Mouse (Mus musculus): ENCODE results near the gene Sdc1.

DNA sequence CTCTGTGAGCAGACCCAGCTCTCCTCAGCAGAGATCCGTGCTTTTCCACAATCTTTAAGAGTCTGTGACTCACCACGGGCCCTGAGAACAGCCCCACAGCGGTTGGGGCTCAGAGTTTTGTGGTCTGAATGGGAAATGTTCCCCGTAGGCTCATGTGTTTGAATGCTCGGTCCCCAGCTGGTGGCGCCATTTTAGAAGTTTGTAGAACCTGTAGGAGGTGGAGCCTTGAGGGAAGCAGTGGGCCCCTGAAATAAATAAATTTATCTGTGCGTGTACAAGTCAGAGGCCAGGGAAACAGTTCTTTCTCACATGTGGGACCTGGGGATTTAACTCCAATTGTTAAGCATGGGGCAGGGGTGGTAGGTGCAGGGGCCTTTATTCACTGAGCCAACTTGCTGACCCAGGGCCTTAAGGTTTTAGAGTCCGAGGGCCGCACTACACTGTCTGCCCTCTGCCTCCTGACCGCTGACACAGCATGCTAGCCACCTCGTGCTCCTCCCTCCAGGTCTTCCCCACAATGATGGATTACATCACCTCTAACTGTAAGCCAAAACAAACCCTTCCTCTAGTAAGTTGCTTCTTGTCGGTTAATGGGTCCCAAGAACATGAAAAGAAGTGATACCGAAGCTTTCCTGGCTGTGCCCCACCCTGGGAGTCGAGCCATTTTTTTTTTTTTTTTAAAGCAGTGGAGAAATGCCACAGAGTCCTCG, 6.7 kb upstream of the Sdc1 start:
- TF ChIP-seq CTCF (IDR thresholded peaks at IDR 0.05; ENCODE audit: insufficient read depth, low read length): no peak
- TF ChIP-seq POLR2A (IDR thresholded peaks at IDR 0.05; ENCODE audit: borderline replicate concordance, extremely low read depth, low read depth, low read length): no peak

Measured in lung, adult 2 months (tissue).